Mouse (Mus musculus) testis, adult 2 months (tissue): Measurements from ENCODE around the gene Lyz2.

Experiments used
- CTCF ChIP-seq: fragments of 200-500 bp; IDR thresholded peaks from 2 replicates; pipeline ENCODE4 v1.5.1; 2012; ENCODE audit warnings: low read depth, mild to moderate bottlenecking, inconsistent platforms, low read length, moderate library complexity; ENCODE audit not compliant: control insufficient read depth, insufficient read depth, insufficient replicate concordance
- POLR2A ChIP-seq: fragments of 200-500 bp; IDR thresholded peaks from 2 replicates; pipeline ENCODE4 v1.6.1; 2012; ENCODE audit warnings: low read depth, mild to moderate bottlenecking, inconsistent platforms, low read length, moderate library complexity; ENCODE audit not compliant: control insufficient read depth

- TF ChIP-seq POLR2A, result no peak
- TF ChIP-seq CTCF, result no peak
These were observed 40.5 kb upstream of the Lyz2 start for GRCm38 (mm10) chr10:117322630-117323029.
